Mouse (Mus musculus): Measurements from ENCODE around the gene Ppat.

DNA sequence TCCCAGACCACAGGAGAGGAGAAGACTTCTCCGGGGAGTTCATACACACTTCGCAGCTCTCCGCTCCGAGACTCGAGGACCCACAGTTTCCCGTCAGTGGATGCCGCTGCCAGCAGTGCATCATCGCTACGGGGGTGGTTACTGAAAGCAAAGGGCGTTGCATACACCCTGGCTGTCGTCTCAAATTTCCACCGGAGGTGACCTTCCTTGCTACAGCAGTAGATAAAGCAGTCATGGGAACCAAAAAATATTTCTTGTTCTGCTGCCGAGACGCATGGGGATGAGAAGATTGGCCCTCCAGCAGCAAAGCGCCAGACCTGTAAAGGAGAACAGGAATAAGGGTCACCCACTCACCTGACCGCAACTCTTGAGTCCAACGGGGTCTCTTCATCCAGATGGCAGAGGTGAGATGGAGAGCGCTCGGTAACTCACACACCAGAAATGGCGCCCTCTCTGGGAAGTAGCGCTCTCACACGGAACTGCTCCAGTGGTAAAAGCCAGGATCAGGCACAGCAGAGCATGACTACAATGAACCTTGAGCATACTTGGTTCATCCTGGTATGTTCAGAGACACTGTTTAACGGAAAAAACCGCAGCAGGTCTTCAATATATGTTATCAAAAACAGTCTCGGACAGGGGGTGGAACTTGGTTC, 75.1 kb downstream of the Ppat start:
- TF ChIP-seq TCF12 (IDR thresholded peaks at IDR 0.05; ENCODE audit: low read depth, low read length) (no peak), CTCF (conservative IDR thresholded peaks at IDR 0.05 in 1 of 2, IDR thresholded peaks at IDR 0.05 in 1 of 2; ENCODE audit: low read depth in 2 of 2, low read length in 2 of 2) (no peak), UBTF (IDR thresholded peaks at IDR 0.05; ENCODE audit: low read depth, low read length) (no peak), ZKSCAN1 (IDR thresholded peaks at IDR 0.05; ENCODE audit: borderline replicate concordance, low read depth, low read length) (no peak), TBP (conservative IDR thresholded peaks at IDR 0.05; ENCODE audit: low read depth, low read length) (no peak), CHD2 (IDR thresholded peaks at IDR 0.05; ENCODE audit: low read length) (no peak), POLR2A (IDR thresholded peaks at IDR 0.05; ENCODE audit: low read depth, low read length) (no peak), HCFC1 (IDR thresholded peaks at IDR 0.05; ENCODE audit: low read depth, low read length) (no peak), USF1 (IDR thresholded peaks at IDR 0.05; ENCODE audit: low read depth, low read length) (no peak)
